Mouse (Mus musculus): Measurements from ENCODE around the gene Gm49387. TPM values are rescaled to one million over a fixed set of nuclear protein-coding genes. Genes with fewer than 3 reads are reported as not detected.

Gm49387 gene
- not detected for polyA plus RNA-seq (2014; fragmentation: Illumina TruSeq; extraction: RNeasy Lipid Tissue Mini Kit (QIAGEN cat#74804); ENCODE audit: low read depth, low replicate concordance)

DNA sequence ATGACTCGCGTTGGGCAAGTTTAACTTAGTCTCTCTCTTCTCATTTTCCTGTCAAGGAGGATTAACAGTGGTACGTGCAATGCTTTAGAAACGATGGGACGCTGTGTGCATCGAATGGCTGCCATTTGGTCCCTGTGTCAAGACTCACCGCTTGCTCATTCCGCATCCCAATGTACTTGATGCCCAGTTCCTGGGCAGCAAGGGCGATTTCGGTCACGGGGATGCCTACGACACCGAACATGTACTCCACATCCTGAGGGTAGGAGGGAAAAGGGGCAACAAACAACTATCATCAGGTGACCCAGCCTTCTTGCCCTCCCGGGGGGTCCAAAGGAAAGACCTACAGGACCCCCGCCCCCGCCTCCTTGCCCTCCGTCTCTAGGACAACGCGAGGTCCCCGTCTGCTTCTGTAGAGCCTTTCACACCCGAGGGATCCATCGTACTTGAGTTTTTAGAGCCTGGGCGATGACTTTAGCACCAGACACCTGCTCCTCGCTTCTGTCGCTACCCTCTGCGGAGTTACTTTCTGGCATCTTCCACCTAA, at the start of gene Gm49387:
Gm49387 (minus strand) TSS at position 533 of the 544 bp plus-strand sequence.

DNA sequence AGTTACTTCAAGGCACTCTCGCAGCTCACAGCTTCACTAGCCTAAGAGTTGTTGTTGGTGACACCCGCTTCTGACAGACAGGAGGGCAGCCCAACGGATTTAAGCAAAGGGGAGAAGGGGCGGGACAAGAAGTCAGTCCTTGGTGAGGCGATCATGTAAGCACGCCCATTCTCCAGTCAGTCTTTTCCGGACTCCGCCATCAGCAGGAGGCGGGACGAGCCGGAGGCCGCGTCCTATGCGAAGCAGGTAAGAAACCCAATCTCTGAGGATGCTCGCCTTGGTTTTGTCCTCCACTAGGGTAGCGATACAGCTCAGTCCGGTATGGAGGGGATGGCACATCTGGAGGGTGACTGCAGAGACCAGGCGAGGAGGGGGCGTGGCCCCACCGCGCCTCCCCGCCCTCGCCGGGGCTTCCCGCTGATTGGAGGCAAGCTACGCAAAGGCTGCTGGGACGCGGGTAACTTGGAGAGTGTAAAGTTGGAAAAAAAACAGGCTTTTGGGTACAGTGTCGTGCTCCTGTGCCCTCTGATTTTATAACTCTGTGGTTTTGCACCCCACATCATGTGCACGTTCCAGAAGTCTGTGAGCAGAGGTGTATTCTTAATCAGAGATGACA, 320 bp upstream of the Gm49387 start, which contains the start of the genes Btd and Hacl1:
Btd (plus strand) TSS at position 139 of the 616 bp plus-strand sequence.
Hacl1 (minus strand) TSS at position 397 of the 616 bp plus-strand sequence.

DNA sequence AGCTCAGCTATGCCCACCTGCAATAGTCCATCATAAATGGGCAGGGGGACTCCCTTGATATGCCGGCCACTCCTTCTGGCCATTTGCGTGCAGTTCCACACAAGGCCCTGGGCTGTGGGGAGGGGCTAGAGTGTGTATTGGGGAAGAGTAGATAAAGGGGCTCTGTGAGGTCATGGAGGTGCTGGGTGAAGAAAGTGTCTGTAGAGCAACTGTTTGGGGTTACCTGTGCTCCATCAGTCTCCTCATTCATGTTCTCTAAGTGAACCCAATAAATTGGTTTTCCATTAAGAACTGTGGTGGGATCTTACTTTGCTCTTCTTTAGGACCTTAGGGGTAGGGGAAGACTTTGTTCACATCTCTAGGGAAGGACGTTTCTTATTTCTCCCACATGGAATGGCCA, 49.4 kb downstream of the Gm49387 start, which contains the start of gene Colq:
Colq (minus strand) TSS at position 101 of the 400 bp plus-strand sequence.

Other genes with a start within 250 kb of the Gm49387 start
- gene Sh3bp5, start 204.8 kb downstream of the Gm49387 start, polyA plus RNA-seq (2014; fragmentation: Illumina TruSeq; extraction: RNeasy Lipid Tissue Mini Kit (QIAGEN cat#74804); ENCODE audit: low read depth, low replicate concordance), result 58.3 TPM
- 13.0 TPM for gene Eaf1, start 146.5 kb downstream of the Gm49387 start, polyA plus RNA-seq (2014; fragmentation: Illumina TruSeq; extraction: RNeasy Lipid Tissue Mini Kit (QIAGEN cat#74804); ENCODE audit: low read depth, low replicate concordance)
- 13.5 TPM for gene Mettl6, start 145.8 kb downstream of the Gm49387 start, polyA plus RNA-seq (2014; fragmentation: Illumina TruSeq; extraction: RNeasy Lipid Tissue Mini Kit (QIAGEN cat#74804); ENCODE audit: low read depth, low replicate concordance)
- gene Colq, start 49.5 kb downstream of the Gm49387 start, polyA plus RNA-seq (2014; fragmentation: Illumina TruSeq; extraction: RNeasy Lipid Tissue Mini Kit (QIAGEN cat#74804); ENCODE audit: low read depth, low replicate concordance), result 9.2 TPM
- 14.1 TPM for gene Btd, start 150 bp upstream of the Gm49387 start, polyA plus RNA-seq (2014; fragmentation: Illumina TruSeq; extraction: RNeasy Lipid Tissue Mini Kit (QIAGEN cat#74804); ENCODE audit: low read depth, low replicate concordance)
- gene Hacl1, start 408 bp upstream of the Gm49387 start, polyA plus RNA-seq (2014; fragmentation: Illumina TruSeq; extraction: RNeasy Lipid Tissue Mini Kit (QIAGEN cat#74804); ENCODE audit: low read depth, low replicate concordance), result 20.5 TPM
- 18.6 TPM for gene Ankrd28, start 189.8 kb upstream of the Gm49387 start, polyA plus RNA-seq (2014; fragmentation: Illumina TruSeq; extraction: RNeasy Lipid Tissue Mini Kit (QIAGEN cat#74804); ENCODE audit: low read depth, low replicate concordance)

All from heart, adult 10 weeks (tissue).